Mouse (Mus musculus) left cerebral cortex, postnatal 14 days (tissue): ENCODE measurements around the gene Mcat. TPM values are rescaled to one million over a fixed set of nuclear protein-coding genes. Genes with fewer than 3 reads are reported as not detected.

Source experiments
- DNase-seq, 2 experiments: peaks; one replicate each; pipeline ENCODE4 v3.0.0; 2021 to 2022; ENCODE audit warnings: low spot score in 2 of 2, mixed read lengths in 1 of 2
- intact Hi-C: fragments of 180-260 bp; cut with DNase I; formaldehyde crosslinking; loops from one replicate; pipeline ENCODE4 v1.15.1; 2025
- total RNA-seq, 2 experiments: library from RNA; stranded (reverse); gene quantifications; 2 replicates each; pipeline ENCODE4 v1.2.3; 2021

Mcat gene
- total RNA-seq, 2 experiments from 2014 or later, result 29.0 to 31.1 TPM

DNA sequence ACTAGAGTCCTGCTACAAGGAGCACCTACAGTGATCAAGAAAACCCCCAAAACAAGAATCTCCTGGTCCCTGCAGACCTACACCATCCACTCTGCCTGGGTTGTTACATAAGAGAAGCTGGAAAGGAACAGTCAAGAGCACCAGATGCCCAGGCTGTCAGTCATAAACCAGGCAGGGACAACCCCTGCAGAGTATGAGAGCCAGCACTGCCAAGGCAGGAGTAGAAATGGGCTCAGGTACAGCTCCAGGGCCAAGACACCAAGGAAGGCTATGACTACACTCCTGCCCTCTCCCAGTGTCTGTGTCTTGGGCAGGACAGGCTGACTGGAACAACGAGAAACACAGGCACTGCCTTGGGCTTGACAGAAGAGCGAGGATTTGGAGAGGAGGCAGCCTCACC is 13.4 kb downstream of the Mcat start:
- intact Hi-C loops, result no loop called here
- DNase-seq, result no peak

DNA sequence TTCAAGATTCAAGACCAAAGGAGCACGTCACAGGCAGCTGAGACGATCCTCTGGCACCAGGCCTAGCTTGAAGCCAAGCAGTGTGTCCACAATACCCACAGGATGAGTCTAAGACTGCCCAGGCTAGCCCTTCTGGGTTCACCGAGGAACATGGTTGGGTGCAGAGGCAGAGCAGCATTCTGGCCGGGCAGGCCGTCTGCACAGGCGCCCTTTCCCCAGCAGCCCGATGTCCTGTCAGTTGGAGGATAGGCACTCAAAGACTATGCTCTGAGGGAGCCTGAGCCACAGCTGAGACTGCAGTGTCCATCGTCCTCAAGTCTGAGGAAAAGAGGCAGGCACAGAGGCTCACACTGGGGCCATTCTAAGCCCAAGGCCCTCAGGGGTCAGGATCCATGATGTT is 16.4 kb downstream of the Mcat start:
- intact Hi-C loops, result no loop called here
- DNase-seq, result no peak

DNA sequence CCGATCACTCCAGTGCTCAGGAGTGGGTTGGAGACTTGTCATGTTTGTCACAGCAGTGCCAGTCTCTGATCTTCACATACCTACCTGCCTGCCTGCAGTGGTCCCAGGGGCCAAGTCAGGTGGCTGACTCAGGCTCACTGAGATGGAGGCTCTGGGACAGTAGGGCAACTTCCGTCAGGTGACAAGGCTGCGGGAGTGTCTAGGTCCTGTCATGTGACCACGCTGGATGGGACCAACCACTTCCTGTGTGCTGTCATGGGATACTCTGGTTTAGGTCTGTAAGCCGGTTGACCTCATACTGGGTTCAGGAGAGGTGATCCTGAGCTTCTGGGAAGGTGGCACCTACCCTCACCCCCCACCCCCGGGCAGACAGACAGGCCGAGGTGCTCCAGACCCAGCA is 17.6 kb downstream of the Mcat start:
- intact Hi-C loops, result no loop called here
- DNase-seq, result no peak

DNA sequence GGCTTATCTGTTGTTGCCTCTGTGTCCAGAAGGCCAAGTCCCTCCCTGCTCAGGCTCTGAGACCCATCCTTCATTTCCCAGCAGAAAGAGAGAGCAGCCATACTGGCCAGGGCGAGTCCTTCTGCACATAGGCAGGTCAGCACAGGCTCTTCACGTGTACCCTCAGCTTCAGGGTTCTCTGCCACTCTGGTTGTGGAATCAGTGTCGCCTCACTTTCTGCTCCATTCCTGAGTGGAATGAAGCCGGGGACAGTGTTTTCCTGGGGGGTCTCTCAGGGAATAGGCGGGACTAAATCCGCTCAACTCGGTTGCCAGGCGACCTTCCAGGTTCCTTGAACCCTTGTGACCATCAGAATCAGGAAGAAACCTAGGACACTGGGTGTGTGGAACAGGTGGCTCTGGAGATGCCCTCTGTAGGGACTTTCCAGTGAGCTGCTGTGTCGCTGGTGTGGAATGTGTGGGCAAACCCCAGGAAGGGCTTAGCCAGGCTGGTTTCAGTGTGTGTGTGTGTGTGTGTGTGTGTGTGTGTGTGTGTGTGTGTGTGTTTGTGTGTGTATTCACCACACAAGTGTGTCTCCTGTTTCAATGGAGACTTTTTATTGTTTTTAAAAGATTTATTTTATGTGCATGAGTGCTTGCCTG is 21.8 kb downstream of the Mcat start:
- no peak for DNase-seq
- intact Hi-C loops, result no loop called here

DNA sequence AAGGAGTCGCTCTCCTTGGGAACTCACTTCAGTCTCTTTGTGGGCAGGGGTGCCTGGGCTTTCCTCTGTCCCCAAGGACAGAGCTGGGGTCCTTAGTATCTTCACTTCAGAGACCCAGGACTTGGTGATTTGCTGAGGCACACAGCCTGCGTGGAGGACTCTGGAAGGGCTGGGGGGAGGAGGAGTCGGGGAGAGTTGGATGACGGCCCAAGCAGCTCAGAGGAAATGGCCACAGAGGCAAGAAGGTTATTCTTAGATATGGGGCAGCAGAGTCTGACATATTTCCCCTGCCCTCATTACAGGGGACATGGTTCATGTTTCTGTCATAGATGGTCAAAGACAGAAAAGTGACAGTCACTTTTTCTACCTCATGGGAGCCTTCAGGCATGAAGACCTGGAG is 23.7 kb downstream of the Mcat start:
- intact Hi-C loops, result no loop called here
- no peak for DNase-seq

DNA sequence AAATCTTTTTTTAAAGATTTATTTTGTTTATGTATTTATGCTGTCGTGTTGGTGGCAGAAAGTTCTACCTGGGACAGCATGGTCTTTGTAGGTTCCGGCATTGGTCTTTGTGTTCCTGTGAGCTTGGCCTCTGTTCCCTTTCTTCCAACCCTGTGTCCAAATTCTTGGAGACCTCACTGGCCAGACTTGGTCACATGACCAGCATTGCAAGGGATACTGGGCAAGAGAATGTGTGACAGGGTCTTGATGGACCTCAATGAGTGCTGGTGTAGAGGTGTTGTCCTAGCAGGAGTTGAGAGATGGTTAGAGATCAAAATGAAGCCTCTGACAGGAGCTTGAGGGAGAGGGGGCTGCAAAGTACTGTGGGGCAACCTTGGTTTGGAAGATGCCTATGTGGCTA is 24.7 kb downstream of the Mcat start:
- DNase-seq, result no peak
- intact Hi-C loops, result no loop called here

DNA sequence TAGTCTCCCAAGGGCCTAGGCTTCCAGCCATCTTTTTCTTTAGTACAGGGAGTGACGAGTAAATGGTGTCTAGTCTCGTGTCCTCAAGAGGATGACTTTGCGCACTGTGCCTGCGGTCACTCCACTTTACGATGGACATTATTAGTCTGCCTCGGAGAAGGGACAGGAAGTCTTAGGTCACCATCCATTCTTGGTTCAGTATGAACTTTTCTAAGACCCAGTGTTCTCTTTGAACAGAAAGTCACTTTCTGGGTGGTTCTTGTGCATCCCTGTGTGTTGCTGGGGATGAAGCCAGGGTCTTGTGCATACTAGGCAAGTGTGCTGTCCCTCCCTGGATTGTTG is 27.7 kb downstream of the Mcat start:
- DNase-seq, result no peak
- intact Hi-C loops, result no loop called here

DNA sequence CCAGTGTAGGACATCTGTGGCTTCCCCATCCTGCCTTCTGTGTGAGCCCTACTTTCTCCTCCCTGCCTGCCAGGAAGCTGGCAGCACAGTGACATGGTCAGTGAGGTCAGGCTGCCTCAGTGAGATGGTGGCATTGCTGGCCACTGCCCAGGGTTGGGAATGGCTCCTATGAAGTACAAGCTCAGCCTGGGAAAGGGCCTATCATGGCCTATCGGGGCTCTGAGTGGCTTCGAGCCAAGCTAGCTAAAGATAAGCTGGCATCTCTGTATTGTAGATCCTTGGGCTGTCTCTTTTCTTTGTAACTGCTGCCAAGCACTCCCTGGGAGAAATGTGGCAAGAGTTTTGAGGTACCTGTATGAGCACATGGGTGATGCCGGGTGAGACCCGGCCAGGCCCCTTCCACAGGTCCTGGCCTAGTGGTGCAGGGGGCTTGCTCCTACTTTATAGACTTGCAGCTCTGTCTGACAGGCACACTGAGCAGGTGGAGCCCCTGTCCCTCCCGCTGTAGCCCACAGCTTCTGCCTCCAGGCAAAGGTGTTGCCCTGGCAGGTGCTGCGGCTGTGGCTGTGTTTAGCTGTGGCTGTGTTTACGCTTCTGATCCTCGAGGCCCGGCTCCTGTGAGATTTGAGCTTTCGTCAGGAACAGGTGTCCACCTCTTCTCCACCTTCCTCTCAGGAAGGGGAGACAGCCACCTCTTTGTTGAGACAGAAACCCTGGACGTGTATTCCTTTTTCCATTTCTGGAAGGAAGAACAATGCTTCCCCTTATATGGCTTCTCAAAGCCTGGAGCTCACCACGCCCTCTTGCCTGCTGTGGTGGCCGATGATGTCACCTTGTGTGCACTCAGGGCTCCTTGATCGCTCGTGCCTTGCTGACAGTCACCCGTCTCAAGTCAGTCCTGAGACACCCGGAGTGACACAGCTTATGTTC is 28.4 kb downstream of the Mcat start:
- intact Hi-C loops, result no loop called here
- no peak for DNase-seq

DNA sequence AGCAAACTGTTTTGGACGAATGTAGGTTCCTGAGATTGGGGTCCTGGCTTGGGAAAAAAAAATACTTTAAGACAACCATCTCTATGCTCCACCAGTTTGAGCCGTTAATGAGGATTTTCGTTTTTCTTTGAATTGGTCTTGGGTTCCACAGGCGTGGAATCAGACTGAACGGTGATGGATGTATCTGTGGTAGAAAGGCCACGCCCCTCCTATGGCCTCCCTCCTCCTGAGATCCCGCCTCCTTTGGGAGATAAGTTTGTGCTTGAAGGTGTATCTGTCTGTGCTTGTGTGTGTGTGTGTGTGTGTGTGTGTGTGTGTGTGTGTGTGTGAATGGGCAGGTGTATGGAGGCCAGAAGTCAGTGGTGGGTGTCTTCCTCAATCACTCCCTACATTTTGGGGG is 31.0 kb downstream of the Mcat start:
- intact Hi-C loops, result no loop called here
- no peak for DNase-seq

DNA sequence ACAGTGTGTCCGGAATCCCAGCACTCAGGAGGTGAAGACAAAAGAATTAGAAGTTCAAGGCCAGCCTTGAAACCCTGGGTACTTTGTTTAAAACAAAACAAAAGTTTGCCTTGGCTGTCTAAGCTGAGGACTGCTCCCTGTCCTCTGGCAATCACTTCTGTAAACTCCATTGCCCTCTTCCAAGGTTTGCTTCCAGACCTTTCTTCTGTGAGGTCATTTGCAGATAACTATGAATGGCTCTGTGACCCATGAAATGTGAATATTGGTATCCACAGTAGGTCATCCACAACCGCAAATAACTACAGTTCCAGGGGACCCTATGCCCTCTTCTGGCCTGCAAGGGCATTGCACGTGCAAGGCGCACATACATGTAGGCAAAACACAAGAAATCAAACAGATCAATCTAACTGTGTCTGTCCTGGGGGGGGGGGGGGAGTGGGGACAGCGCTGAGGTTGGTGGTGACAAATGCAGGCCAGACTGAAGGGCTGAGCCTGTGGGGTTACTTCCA is 31.6 kb downstream of the Mcat start:
- intact Hi-C loops, result no loop called here
- no peak for DNase-seq

DNA sequence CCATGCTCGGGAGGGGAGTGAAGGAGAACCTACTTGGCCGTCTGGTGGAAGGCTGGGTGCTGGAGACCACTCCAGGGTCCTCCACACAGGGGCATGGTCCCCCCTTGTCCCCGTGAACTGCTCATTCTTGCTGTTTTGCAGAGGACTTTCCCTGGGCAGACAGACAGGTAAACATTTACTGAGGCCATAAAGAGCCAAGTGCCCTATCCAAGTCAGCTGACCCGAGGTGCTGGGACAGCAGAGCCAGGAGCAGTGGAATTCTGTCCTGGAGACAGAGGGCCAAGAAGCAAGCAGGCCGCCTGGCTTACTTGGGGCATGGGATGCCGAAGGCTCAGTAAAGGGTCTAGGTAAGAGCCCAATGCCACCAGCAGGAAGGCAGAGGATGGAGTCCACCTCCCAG is 32.9 kb downstream of the Mcat start:
- DNase-seq, result no peak
- intact Hi-C loops, result no loop called here

DNA sequence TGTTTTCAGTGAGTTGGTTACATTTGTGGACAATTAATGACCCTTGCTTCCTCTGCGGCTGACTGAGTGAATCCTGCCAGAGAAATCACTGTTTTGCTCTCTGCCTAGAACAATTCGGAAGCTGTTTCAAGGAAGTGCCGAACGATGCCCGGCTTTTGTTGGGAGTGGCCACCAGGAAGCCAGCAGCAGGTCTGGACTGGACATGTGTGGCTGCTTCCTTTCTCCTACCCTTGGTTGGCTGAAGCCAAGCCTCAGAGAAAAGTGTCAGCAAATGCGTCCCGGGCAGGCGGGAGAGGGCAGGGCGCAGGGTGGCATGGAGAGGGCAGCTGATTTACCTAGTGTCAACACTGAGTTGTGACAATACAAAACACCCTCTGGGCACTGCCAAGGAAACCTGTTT is 33.4 kb downstream of the Mcat start:
- DNase-seq, result no peak
- intact Hi-C loops, result no loop called here

DNA sequence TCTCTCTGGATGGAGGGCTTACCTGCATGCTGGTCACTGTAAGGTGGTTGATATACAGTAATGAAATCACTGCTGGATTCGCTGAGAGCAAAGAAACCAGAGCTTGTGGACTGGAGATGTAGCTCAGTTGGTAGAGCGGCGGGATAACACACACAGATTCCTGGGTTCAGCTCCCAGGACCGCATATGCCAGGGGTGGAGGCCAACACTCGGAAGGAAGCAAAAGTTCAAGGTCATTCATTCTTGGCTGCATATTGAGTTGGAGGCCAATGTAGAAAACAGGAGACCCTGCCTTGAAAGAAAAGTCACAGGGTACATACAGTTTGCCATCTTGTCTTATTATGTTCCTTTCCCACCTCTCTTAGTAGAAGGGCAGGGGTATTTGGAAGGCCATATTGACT is 33.8 kb downstream of the Mcat start:
- no peak for DNase-seq
- intact Hi-C loops, result no loop called here

DNA sequence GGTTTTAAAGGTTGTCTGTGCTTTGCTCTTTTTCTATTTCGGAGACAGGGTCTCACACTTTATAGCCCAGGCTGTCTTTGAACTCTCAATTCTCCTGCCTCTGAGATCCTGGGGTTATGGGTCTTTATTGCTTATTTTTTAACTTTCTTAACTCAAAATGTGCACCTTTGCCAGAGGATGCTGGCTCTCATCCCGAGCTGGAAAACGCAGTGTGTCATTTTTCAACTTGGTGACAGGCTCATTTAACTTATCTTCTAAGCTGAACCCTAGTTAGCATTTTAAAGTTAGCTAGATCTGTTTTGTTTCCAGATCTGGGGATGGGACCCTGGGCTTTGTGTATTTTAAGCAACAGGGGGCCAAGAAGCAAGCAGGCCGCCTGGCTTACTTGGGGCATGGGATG is 34.7 kb downstream of the Mcat start:
- intact Hi-C loops, result no loop called here

DNA sequence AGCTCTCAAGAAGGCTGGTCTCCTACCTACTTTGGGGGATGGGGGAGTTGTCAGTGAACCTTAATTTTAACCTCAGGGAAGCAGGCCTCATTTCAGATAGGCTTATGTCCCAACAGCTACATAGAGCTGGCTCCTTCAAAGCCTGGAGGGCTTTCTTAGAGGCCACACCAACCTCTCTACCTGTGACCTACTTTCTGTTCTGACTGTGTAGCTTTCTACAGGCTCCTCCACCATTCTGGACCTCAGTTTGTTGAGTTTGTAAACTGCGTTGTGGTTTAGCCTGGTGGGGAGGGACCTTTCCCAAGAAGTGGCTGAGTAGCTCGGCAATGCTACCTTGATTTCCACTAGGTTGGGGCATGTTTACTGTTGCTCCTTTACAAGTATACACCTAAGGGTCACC is 35.8 kb downstream of the Mcat start:
- intact Hi-C loops, result no loop called here
- DNase-seq, result no peak

More for the DNA sequence above, 34.7 kb downstream of the Mcat start:
- no peak for DNase-seq

DNA sequence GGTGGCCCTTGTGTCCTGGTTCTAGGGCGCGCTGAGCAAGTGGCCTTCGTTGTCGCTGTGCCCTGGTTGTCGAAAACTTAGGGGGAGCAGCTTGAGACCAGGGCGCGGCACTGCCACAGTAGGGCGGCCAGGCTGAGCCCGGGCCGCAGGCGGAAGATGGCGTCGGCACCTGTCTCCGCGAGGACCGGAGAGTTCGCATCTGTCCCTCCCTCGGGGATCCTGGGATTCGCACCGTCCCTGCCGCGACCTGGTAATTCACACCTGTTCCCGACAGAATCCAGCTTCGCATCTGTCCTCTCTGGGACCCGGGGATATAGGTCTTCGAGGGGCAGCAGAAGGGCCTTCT is 36.5 kb downstream of the Mcat start:
- no peak for DNase-seq
- intact Hi-C loops, result no loop called here

DNA sequence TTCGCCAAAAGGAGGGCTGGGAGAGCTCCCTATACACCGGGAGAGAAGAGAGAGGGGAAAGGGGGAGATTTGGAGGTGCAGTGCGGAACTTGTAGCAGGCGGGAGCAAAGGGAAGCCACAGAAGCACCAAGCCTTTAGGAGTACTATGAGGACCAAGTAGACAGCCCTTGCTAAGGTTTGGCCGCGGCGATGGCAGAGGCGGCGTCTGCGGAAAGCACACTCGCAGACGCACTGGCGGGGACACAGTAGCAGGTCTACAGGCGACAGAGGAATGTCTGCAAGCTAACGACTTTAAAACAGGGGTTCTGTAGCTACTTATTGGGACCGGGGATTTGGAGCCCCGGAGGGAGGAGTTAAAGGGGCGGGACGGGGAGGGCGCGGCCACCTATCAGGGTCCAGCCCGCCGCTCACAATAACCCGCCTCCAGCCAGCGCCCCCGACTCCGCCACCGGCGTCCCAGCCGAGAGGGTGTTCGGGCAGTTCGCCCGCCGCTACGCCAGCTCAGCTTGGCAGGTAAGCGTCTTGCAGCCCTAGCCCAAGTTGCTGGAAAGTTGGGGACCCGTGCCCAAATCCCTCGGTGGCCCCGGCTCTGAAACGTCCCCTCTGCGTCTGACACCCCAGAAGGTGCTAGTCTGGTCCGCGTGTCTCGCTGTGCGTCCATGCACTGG is 37.0 kb downstream of the Mcat start, which contains the start of gene Bik:
TSS of gene Bik (plus strand) at position 439 of the 668 bp plus-strand sequence.
- intact Hi-C loops, result no loop called here

DNA sequence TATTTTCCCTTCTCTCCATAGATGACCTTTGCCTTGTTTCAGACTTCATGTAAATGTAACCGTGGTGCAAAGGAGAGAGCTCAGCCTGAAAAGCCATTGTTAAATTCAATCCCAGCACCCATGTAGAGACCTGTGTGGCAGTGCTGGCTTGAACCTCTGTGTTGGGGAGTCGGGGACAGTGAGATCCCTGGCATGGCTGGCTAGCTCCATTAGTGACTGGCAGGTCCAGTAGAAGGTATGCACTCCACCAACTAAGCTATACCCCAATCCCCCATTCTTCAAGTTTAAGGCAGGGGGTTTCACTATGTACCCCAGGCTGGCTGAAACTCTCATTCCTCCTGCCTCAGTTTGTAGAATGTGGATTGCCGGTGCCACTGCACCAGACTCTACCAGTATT is 39.3 kb downstream of the Mcat start:
- no peak for DNase-seq
- intact Hi-C loops, result no loop called here

More for the DNA sequence above, 37.0 kb downstream of the Mcat start, which contains the start of gene Bik:
- DNase-seq, result no peak

DNA sequence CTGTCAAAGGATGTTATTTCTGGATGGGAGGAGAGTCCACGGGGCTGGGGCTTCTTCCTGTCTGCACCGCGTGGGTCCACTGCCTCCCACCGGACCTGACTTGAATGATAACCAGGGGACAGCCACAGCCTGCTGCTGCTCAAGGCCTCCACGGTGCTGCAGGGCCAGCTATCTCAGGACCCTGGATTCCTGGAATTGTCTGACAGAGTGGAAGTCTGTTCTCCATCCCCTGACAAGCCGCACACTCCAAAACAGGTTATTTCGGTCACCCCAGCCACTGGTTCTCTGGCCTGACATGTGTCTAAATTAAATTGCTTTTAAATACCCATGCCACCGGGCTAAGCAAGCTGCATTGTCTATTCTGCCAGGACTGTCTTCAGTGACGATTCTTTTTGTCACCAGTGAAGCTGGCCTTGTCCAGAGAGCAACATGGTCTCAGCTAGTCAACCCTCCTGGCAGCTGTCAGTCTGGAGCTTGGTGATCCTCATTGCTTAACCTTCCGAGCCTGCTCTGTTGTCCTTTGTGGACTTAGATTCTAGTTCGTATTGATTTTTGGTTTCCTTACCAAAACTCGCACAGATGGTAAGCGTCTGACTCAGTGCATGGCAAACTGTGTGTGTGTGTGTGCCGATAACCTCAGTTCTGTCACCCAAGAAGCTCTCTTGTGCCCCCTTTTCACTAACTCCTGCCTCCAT is 39.8 kb downstream of the Mcat start:
- intact Hi-C loops, result no loop called here
- no peak for DNase-seq

DNA sequence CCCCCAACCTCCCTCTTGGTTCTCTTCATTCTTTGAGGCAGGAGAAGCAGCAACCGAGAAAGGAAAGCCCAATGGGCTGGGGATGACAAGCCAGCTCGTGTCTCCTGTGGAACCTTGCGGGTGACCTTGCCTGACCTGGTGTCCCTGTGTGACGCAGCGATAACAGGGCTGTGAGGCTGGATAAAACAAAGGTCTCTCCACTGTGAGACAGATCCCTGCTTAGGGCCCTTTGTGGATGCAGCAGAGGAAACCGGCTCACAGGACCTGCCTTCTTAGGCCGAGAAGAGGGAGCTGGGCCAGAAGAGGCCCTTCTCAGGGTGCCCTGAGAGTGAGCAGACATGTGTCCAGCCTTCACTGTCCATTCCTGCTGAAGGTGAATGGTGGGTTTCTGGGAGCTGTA is 40.4 kb downstream of the Mcat start:
- no peak for DNase-seq
- intact Hi-C loops, result no loop called here
